Mouse (Mus musculus) forebrain, embryonic 16.5 days (tissue): ENCODE results near the gene Frmd8. TPM values are rescaled to one million over a fixed set of nuclear protein-coding genes. Genes with fewer than 3 reads are reported as not detected.

Source experiments
- ATAC-seq: fragments of 200-750 bp; cut with Nextera tagmentation; 2 replicates; pipeline ENCODE4 v1.8.0; 2017; ENCODE audit warnings: mild to moderate bottlenecking, moderate library complexity
- H3K27ac ChIP-seq: fragments of 300-500 bp; sonication (generic); 2 replicates; pipeline ENCODE4 v1.5.1; 2014; ENCODE audit warnings: low read length, control low read depth
- H3K27me3 ChIP-seq: fragments of 300-500 bp; sonication (generic); replicated peaks from 2 replicates; pipeline ENCODE4 v1.6.1; 2014; ENCODE audit warnings: low read length; ENCODE audit not compliant: control insufficient read depth, insufficient read depth
- H3K36me3 ChIP-seq: fragments of 300-500 bp; sonication (generic); 2 replicates; pipeline ENCODE4 v1.6.1; 2014; ENCODE audit not compliant: control insufficient read depth, insufficient read depth
- H3K4me1 ChIP-seq: fragments of 300-500 bp; sonication (generic); replicated peaks from 2 replicates; pipeline ENCODE4 v1.6.1; 2014; ENCODE audit warnings: low read length; ENCODE audit not compliant: control insufficient read depth, insufficient read depth
- H3K4me2 ChIP-seq: fragments of 300-500 bp; sonication (generic); 2 replicates; pipeline ENCODE4 v1.6.1; 2014; ENCODE audit warnings: mild to moderate bottlenecking, low read length, control low read depth
- H3K4me3 ChIP-seq: fragments of 300-500 bp; sonication (generic); replicated peaks from 2 replicates; pipeline ENCODE4 v1.5.1; 2014; ENCODE audit warnings: mild to moderate bottlenecking, low read length, control low read depth
- H3K9ac ChIP-seq: fragments of 300-500 bp; sonication (generic); replicated peaks from 2 replicates; pipeline ENCODE4 v1.6.1; 2014; ENCODE audit warnings: low read depth, low read length, control low read depth
- H3K9me3 ChIP-seq: fragments of 300-500 bp; sonication (generic); 2 replicates; pipeline ENCODE4 v1.6.1; 2016; ENCODE audit warnings: low read length; ENCODE audit not compliant: control insufficient read depth
- WGBS: fragments of 180-500 bp; shearing (Covaris S2); extraction: QIAGEN DNeasy Blood & Tissue Kit; methylation state at CpG from one replicate; pipeline ENCODE4 v1.1.7; 2014; 5-methylcytosine and 5-hydroxymethylcytosine counted together
- polyA plus RNA-seq: library from polyadenylated mRNA; unstranded; fragments of >200 nt; fragmentation: Nextera tagmentation; extraction: Ambion mirVana; gene quantifications from 2 replicates; pipeline ENCODE4 v1.2.1, GENCODE M21; 2015

Frmd8 gene
- polyA plus RNA-seq, 1 experiment from 2014 or later, result 21.5 TPM

GRCm38 (mm10) chr19:5842785-5843730 lies 32.0 kb downstream of the Frmd8 start:
- Histone ChIP-seq H3K36me3 (no peaks in the 10 kb centered on the region), H3K27ac (peak overlapping the region; percentile 19; the same call in 1 of the 2 replicates), H3K4me3 (no peak overlapping the region), H3K9me3 (no peaks in the 10 kb centered on the region), H3K9ac (no peak overlapping the region), H3K4me2 (no peak overlapping the region), H3K27me3 (no peaks in the 10 kb centered on the region), H3K4me1 (peaks cover 40% of the 10 kb centered on the region)
- WGBS, result 59% methylated on average over 9 of the region's 9 CpGs
- ATAC-seq, result no peak

GRCm38 (mm10) chr19:5841999-5842784 lies 32.9 kb downstream of the Frmd8 start:
- H3K9me3 ChIP-seq, result no peaks in the 10 kb centered on the region
- ATAC-seq, result no peak
- H3K36me3 ChIP-seq, result no peaks in the 10 kb centered on the region
- peak overlapping the region; percentile 19; the same call in 1 of the 2 replicates for H3K27ac ChIP-seq
- H3K4me3 ChIP-seq, result no peak overlapping the region
- no peak overlapping the region for H3K4me2 ChIP-seq
- H3K27me3 ChIP-seq, result no peaks in the 10 kb centered on the region
- peaks cover 32% of the 10 kb centered on the region for H3K4me1 ChIP-seq
- 45% methylated on average over 5 of the region's 5 CpGs for WGBS
- H3K9ac ChIP-seq, result no peak overlapping the region

GRCm38 (mm10) chr19:5841389-5841946 lies 33.6 kb downstream of the Frmd8 start:
- Histone ChIP-seq H3K9me3 (no peaks in the 10 kb centered on the region), H3K4me2 (no peak overlapping the region), H3K27ac (no peak overlapping the region), H3K9ac (no peak overlapping the region), H3K4me1 (peaks cover 25% of the 10 kb centered on the region), H3K36me3 (no peaks in the 10 kb centered on the region), H3K4me3 (no peak overlapping the region), H3K27me3 (no peaks in the 10 kb centered on the region)
- WGBS, result 49% methylated on average over 4 of the region's 4 CpGs
- no peak for ATAC-seq

GRCm38 (mm10) chr19:5840890-5841388 lies 34.1 kb downstream of the Frmd8 start:
- Histone ChIP-seq H3K36me3 (no peaks in the 10 kb centered on the region), H3K27me3 (no peaks in the 10 kb centered on the region)

GRCm38 (mm10) chr19:5840086-5840889 lies 34.8 kb downstream of the Frmd8 start:
- Histone ChIP-seq H3K27ac (no peak overlapping the region), H3K4me3 (no peak overlapping the region), H3K4me2 (no peak overlapping the region), H3K4me1 (peaks cover 17% of the 10 kb centered on the region), H3K9ac (no peak overlapping the region), H3K27me3 (no peaks in the 10 kb centered on the region), H3K36me3 (no peaks in the 10 kb centered on the region), H3K9me3 (no peaks in the 10 kb centered on the region)
- ATAC-seq, result no peak
- 73% methylated on average over 18 of the region's 18 CpGs for WGBS

More at GRCm38 (mm10) chr19:5840890-5841388, 34.1 kb downstream of the Frmd8 start:
- Histone ChIP-seq H3K4me1 (peaks cover 20% of the 10 kb centered on the region), H3K4me2 (no peak overlapping the region), H3K4me3 (no peak overlapping the region), H3K9ac (no peak overlapping the region), H3K27ac (no peak overlapping the region), H3K9me3 (no peaks in the 10 kb centered on the region)
- no peak for ATAC-seq
- 89% methylated on average over 9 of the region's 9 CpGs for WGBS

GRCm38 (mm10) chr19:5839317-5840085 lies 35.6 kb downstream of the Frmd8 start:
- 77% methylated on average over 14 of the region's 14 CpGs for WGBS
- Histone ChIP-seq H3K27me3 (no peaks in the 10 kb centered on the region), H3K9ac (no peak overlapping the region), H3K36me3 (no peaks in the 10 kb centered on the region), H3K27ac (no peak overlapping the region), H3K4me2 (no peak overlapping the region), H3K4me3 (no peak overlapping the region), H3K9me3 (no peaks in the 10 kb centered on the region), H3K4me1 (peaks cover 10% of the 10 kb centered on the region)
- ATAC-seq, result no peak

- Histone ChIP-seq H3K4me3 (no peak overlapping the region), H3K27ac (no peak overlapping the region), H3K4me2 (no peak overlapping the region), H3K36me3 (no peaks in the 10 kb centered on the region), H3K4me1 (peaks cover 10% of the 10 kb centered on the region), H3K27me3 (no peaks in the 10 kb centered on the region), H3K9me3 (no peaks in the 10 kb centered on the region), H3K9ac (no peak overlapping the region)
- 90% methylated on average over 4 of the region's 4 CpGs for WGBS
- no peak for ATAC-seq
Observed at GRCm38 (mm10) chr19:5838892-5839165, 36.2 kb downstream of the Frmd8 start.

- Histone ChIP-seq H3K9ac (no peak overlapping the region), H3K9me3 (no peaks in the 10 kb centered on the region), H3K27ac (no peak overlapping the region), H3K4me2 (no peak overlapping the region), H3K36me3 (no peaks in the 10 kb centered on the region), H3K4me1 (peaks cover 9% of the 10 kb centered on the region), H3K27me3 (no peaks in the 10 kb centered on the region), H3K4me3 (no peak overlapping the region)
- WGBS, result 77% methylated on average over 12 of the region's 12 CpGs
- ATAC-seq, result no peak
Observed at GRCm38 (mm10) chr19:5838136-5838891, 36.8 kb downstream of the Frmd8 start.
